Mouse (Mus musculus): ENCODE data around the gene Trip12. TPM values are rescaled to one million over a fixed set of nuclear protein-coding genes. Genes with fewer than 3 reads are reported as not detected.

Trip12 gene
- polyA plus RNA-seq, 1 experiment from 2014 or later, result 80.8 TPM

DNA sequence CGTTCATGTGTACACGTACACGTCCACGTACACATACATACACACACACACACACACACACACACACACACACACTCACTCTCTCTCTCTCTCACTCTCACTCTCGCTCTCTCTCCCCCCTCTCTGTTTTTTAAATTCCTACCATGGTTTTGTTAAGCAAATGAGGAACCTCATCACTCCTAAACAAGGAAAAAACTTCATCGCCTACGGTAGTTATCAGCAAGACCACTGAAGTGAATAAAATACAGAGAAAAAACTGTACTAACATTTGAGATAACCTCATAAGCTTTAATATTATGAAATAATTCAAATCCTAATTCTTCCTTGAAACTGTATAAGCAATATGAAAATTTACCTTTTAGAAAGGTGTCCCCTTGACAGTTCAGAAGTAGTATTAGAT lies 45.0 kb downstream of the Trip12 start:
- Histone ChIP-seq H3K9ac (ENCODE audit: low read depth, low read length) (no peak overlapping the region), H3K4me2 (ENCODE audit: low read depth, low read length) (no peak overlapping the region), H3K36me3 (ENCODE audit: control insufficient read depth, insufficient read depth, low read length) (peaks cover 40% of the 10 kb centered on the region), H3K4me1 (ENCODE audit: control insufficient read depth, insufficient read depth, low read length) (no peaks in the 10 kb centered on the region), H3K4me3 (ENCODE audit: low read depth, low read length) (no peak overlapping the region), H3K27ac (replicated peaks; ENCODE audit: low read depth, low read length) (no peak overlapping the region), H3K27me3 (replicated peaks; ENCODE audit: control insufficient read depth, insufficient read depth, low read length) (no peaks in the 10 kb centered on the region), H3K9me3 (ENCODE audit: control insufficient read depth, low read length) (no peaks in the 10 kb centered on the region)
- ATAC-seq (ENCODE audit: low read depth) (no peak), DNase-seq (ENCODE audit: low spot score) (no peak)
- 98% methylated on average over 7 of the region's 7 CpGs for WGBS

DNA sequence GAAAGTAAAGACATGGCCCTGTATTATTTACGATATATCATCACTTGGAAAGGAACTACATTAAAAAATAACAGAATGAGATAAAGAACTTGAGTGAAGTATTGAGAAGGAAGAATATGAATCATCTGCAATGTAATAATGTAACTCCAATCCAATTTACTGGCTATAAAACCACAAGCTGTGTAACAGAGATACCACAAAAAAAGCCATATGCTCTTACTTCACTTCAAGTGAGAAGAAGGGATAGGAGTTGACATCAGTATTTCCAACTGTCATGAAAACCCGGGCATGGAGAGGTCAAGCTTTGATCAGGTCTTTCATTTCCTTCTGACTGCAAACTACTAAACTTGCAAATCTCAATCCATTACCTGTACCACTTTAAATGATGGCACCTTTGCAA lies 48.9 kb downstream of the Trip12 start:
- DNase-seq (ENCODE audit: low spot score) (no peak), ATAC-seq (ENCODE audit: low read depth) (no peak)
- Histone ChIP-seq H3K4me3 (ENCODE audit: low read depth, low read length) (no peak overlapping the region), H3K4me1 (ENCODE audit: control insufficient read depth, insufficient read depth, low read length) (no peaks in the 10 kb centered on the region), H3K36me3 (ENCODE audit: control insufficient read depth, insufficient read depth, low read length) (peaks cover 68% of the 10 kb centered on the region), H3K9me3 (ENCODE audit: control insufficient read depth, low read length) (no peaks in the 10 kb centered on the region), H3K9ac (ENCODE audit: low read depth, low read length) (no peak overlapping the region), H3K27ac (replicated peaks; ENCODE audit: low read depth, low read length) (no peak overlapping the region), H3K27me3 (replicated peaks; ENCODE audit: control insufficient read depth, insufficient read depth, low read length) (no peaks in the 10 kb centered on the region), H3K4me2 (ENCODE audit: low read depth, low read length) (no peak overlapping the region)
- WGBS, result 82% methylated on average over 2 of the region's 2 CpGs

DNA sequence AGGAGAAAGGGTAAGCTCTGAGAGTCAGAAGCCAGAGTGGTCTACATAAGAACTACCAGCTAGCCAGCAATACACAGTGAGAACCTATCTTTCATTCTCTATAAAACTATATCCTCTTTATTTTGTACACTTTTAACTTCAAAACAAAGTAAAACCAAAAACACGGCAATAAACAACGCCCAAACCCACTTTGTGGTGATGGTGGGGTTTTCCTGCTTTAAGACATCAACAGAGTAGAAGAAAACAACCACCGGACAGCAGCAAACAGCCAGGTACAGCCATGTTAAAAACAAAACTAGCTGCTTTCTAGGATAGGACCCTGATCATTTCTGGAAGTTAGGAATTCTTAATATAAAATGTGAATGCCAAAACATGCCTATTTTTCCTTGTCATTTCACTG lies 59.7 kb downstream of the Trip12 start:
- no peak overlapping the region for H3K4me2 ChIP-seq (ENCODE audit: low read depth, low read length)
- WGBS, result 94% methylated on average over 3 of the region's 3 CpGs
- no peaks in the 10 kb centered on the region for H3K27me3 ChIP-seq (replicated peaks; ENCODE audit: control insufficient read depth, insufficient read depth, low read length)
- H3K4me1 ChIP-seq (ENCODE audit: control insufficient read depth, insufficient read depth, low read length), result no peaks in the 10 kb centered on the region
- no peak for DNase-seq (ENCODE audit: low spot score)
- peaks cover 46% of the 10 kb centered on the region for H3K36me3 ChIP-seq (ENCODE audit: control insufficient read depth, insufficient read depth, low read length)
- no peak overlapping the region for H3K27ac ChIP-seq (replicated peaks; ENCODE audit: low read depth, low read length)
- H3K4me3 ChIP-seq (ENCODE audit: low read depth, low read length), result no peak overlapping the region
- no peak for ATAC-seq (ENCODE audit: low read depth)
- no peaks in the 10 kb centered on the region for H3K9me3 ChIP-seq (ENCODE audit: control insufficient read depth, low read length)
- H3K9ac ChIP-seq (ENCODE audit: low read depth, low read length), result no peak overlapping the region

DNA sequence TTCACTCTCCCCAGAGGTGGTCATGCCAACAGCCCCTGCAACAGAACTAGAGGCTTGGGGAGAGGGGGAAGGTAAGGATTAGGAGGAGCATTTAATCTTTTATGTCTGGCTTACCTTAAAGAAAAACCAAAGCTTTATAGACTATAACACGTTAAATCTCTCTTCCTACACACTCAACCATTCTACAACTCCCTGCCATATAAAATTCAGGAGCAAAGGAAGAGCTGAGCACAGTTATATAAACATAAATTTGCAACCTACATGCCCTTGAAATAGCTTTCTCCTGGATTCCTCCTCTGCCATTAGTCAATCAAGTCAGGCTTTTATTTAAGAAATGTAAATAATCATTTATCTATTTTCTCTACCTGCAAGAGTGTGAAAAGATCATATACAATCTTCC lies 62.9 kb downstream of the Trip12 start:
- Histone ChIP-seq H3K27ac (replicated peaks; ENCODE audit: low read depth, low read length) (no peak overlapping the region), H3K27me3 (replicated peaks; ENCODE audit: control insufficient read depth, insufficient read depth, low read length) (no peaks in the 10 kb centered on the region), H3K4me1 (ENCODE audit: control insufficient read depth, insufficient read depth, low read length) (no peaks in the 10 kb centered on the region), H3K4me3 (ENCODE audit: low read depth, low read length) (no peak overlapping the region), H3K36me3 (ENCODE audit: control insufficient read depth, insufficient read depth, low read length) (peaks cover 39% of the 10 kb centered on the region), H3K4me2 (ENCODE audit: low read depth, low read length) (no peak overlapping the region), H3K9ac (ENCODE audit: low read depth, low read length) (no peak overlapping the region), H3K9me3 (ENCODE audit: control insufficient read depth, low read length) (no peaks in the 10 kb centered on the region)
- ATAC-seq (ENCODE audit: low read depth) (no peak), DNase-seq (ENCODE audit: low spot score) (no peak)
- 84% methylated on average over 1 of the region's 1 CpGs for WGBS

DNA sequence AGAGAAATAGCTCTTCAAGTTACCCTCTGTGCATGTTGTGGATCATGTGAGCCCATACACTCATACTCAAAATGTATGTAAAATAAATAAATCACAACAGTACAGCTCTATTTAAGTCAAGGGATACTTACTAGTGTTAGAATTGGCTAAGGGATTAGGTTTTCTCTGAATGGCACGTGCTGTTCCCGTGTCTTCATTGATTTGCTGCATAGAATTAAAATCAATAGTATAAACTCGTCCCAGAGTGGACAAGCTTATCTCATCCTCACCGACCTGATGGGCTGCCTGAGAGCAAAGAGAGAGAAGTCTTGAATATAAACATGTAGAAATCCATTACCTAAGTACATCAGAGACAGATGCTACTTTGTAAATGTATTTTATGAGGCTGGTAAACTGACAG lies 81.5 kb downstream of the Trip12 start:
- Histone ChIP-seq H3K27me3 (replicated peaks; ENCODE audit: control insufficient read depth, insufficient read depth, low read length) (no peaks in the 10 kb centered on the region), H3K4me1 (ENCODE audit: control insufficient read depth, insufficient read depth, low read length) (no peaks in the 10 kb centered on the region), H3K9me3 (ENCODE audit: control insufficient read depth, low read length) (no peaks in the 10 kb centered on the region), H3K27ac (replicated peaks; ENCODE audit: low read depth, low read length) (no peak overlapping the region), H3K36me3 (ENCODE audit: control insufficient read depth, insufficient read depth, low read length) (peaks cover 82% of the 10 kb centered on the region), H3K9ac (ENCODE audit: low read depth, low read length) (no peak overlapping the region), H3K4me2 (ENCODE audit: low read depth, low read length) (no peak overlapping the region), H3K4me3 (ENCODE audit: low read depth, low read length) (no peak overlapping the region)
- ATAC-seq (ENCODE audit: low read depth) (no peak), DNase-seq (ENCODE audit: low spot score) (no peak)
- 93% methylated on average over 4 of the region's 4 CpGs for WGBS

DNA sequence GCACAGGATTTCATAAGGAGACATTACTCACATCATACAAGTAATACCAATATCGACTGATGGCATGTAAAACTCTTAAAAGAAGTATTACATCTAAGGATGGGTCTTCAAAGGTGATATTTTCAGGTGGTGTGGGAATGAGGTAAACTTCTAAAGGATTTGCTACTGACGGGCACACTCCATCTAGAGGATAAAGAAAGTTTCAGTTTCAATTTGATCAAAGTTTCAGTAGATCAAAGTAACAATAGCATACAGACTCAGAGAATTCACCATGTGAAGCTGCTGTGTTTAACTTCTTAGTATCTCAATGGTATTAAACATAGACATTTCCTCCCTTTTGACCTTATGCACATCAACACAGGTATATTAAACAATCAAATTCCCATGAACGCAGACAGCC lies 98.2 kb downstream of the Trip12 start:
- Histone ChIP-seq H3K4me3 (ENCODE audit: low read depth, low read length) (no peak overlapping the region), H3K27ac (replicated peaks; ENCODE audit: low read depth, low read length) (no peak overlapping the region), H3K9me3 (ENCODE audit: control insufficient read depth, low read length) (no peaks in the 10 kb centered on the region), H3K27me3 (replicated peaks; ENCODE audit: control insufficient read depth, insufficient read depth, low read length) (no peaks in the 10 kb centered on the region), H3K4me1 (ENCODE audit: control insufficient read depth, insufficient read depth, low read length) (no peaks in the 10 kb centered on the region), H3K9ac (ENCODE audit: low read depth, low read length) (no peak overlapping the region), H3K4me2 (ENCODE audit: low read depth, low read length) (no peak overlapping the region), H3K36me3 (ENCODE audit: control insufficient read depth, insufficient read depth, low read length) (peaks cover 73% of the 10 kb centered on the region)
- no peak for DNase-seq (ENCODE audit: low spot score)
- 94% methylated on average over 3 of the region's 3 CpGs for WGBS
- no peak for ATAC-seq (ENCODE audit: low read depth)

DNA sequence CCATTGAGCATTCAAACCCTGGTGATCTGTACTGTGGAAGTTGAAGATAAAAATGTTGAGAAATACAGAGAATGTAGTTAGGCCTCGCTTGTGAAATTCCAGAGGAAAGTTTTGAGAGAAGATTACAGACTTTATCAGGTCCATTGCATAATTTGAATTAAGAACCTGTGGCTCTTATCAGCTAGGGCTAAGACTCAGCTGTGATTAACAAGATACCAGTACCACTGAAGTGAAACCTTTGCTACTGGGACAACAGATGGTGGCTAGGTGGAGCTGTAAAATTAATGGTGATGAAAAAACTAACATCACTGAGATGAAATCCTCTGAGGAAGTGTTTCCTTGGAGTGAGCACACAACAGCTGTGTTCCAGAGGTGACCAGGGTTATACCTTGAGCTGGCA lies 100.2 kb downstream of the Trip12 start:
- Histone ChIP-seq H3K27me3 (replicated peaks; ENCODE audit: control insufficient read depth, insufficient read depth, low read length) (no peaks in the 10 kb centered on the region), H3K4me2 (ENCODE audit: low read depth, low read length) (no peak overlapping the region), H3K27ac (replicated peaks; ENCODE audit: low read depth, low read length) (no peak overlapping the region), H3K4me3 (ENCODE audit: low read depth, low read length) (no peak overlapping the region), H3K9ac (ENCODE audit: low read depth, low read length) (no peak overlapping the region), H3K9me3 (ENCODE audit: control insufficient read depth, low read length) (no peaks in the 10 kb centered on the region), H3K36me3 (ENCODE audit: control insufficient read depth, insufficient read depth, low read length) (peaks cover 73% of the 10 kb centered on the region), H3K4me1 (ENCODE audit: control insufficient read depth, insufficient read depth, low read length) (no peaks in the 10 kb centered on the region)
- no peak for ATAC-seq (ENCODE audit: low read depth)
- no peak for DNase-seq (ENCODE audit: low spot score)
- WGBS, result 89% methylated on average over 1 of the region's 1 CpGs

DNA sequence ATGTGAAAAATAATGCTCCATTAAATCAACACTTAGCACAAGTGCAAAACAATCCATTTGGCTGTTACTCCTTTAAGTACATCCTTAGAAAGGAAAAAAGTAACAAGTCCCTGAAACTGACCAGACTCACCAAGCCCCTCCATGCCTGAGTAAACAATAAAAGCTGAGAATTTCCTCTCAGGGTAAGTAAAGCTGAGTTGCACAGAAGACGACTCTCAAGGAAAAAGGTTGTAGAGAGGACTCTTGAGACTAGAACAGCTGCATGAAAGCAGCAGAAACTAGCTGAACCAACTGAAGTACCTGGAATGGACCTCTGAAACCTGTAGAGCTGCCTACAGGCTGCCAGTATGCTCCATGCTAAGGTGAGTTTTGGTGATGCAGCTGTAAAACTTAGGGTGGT lies 103.2 kb downstream of the Trip12 start:
- Histone ChIP-seq H3K4me3 (ENCODE audit: low read depth, low read length) (no peak overlapping the region), H3K27me3 (replicated peaks; ENCODE audit: control insufficient read depth, insufficient read depth, low read length) (no peaks in the 10 kb centered on the region), H3K4me2 (ENCODE audit: low read depth, low read length) (no peak overlapping the region), H3K4me1 (ENCODE audit: control insufficient read depth, insufficient read depth, low read length) (no peaks in the 10 kb centered on the region), H3K9me3 (ENCODE audit: control insufficient read depth, low read length) (no peaks in the 10 kb centered on the region), H3K36me3 (ENCODE audit: control insufficient read depth, insufficient read depth, low read length) (peaks cover 74% of the 10 kb centered on the region), H3K27ac (replicated peaks; ENCODE audit: low read depth, low read length) (no peak overlapping the region), H3K9ac (ENCODE audit: low read depth, low read length) (no peak overlapping the region)
- ATAC-seq (ENCODE audit: low read depth) (no peak), DNase-seq (ENCODE audit: low spot score) (no peak)
- WGBS, result 63% methylated on average over 1 of the region's 1 CpGs

DNA sequence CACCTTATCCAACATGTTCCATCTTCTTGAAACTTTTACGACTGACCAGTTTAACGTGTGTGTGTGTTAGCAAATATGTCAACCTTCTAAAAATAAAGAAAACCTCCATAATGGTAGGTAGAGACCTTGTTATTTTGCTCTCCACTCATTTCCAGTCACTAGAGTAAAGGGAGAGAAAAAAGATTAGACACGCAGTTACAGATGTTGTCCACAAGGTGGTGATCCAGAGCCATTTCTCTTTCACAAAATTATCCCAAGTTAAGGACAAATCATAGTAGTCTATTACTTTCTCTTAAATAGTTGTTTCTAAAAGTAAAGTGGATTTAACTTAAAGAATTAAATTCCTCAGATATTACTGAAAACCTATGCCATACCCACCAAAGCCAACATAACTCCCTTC lies 106.5 kb downstream of the Trip12 start:
- ATAC-seq (ENCODE audit: low read depth), result no peak
- Histone ChIP-seq H3K27me3 (replicated peaks; ENCODE audit: control insufficient read depth, insufficient read depth, low read length) (no peaks in the 10 kb centered on the region), H3K4me1 (ENCODE audit: control insufficient read depth, insufficient read depth, low read length) (no peaks in the 10 kb centered on the region), H3K27ac (replicated peaks; ENCODE audit: low read depth, low read length) (no peak overlapping the region), H3K9ac (ENCODE audit: low read depth, low read length) (no peak overlapping the region), H3K4me2 (ENCODE audit: low read depth, low read length) (no peak overlapping the region), H3K4me3 (ENCODE audit: low read depth, low read length) (no peak overlapping the region), H3K9me3 (ENCODE audit: control insufficient read depth, low read length) (no peaks in the 10 kb centered on the region), H3K36me3 (ENCODE audit: control insufficient read depth, insufficient read depth, low read length) (peaks cover 70% of the 10 kb centered on the region)
- 62% methylated on average over 3 of the region's 3 CpGs for WGBS
- no peak for DNase-seq (ENCODE audit: low spot score)

Data from embryonic facial prominence, embryonic 14.5 days (tissue).